Mouse (Mus musculus): ENCODE results near the gene Plekhg5. TPM values are rescaled to one million over a fixed set of nuclear protein-coding genes. Genes with fewer than 3 reads are reported as not detected.
A peak's percentile ranks its signal among the peaks of the same experiment; 100 is the strongest.

Plekhg5 gene
- polyA plus RNA-seq, 1 experiment from 2014 or later: 11.9 TPM

GRCm38 (mm10) chr4:152119396-152120292 is 47.3 kb downstream of the Plekhg5 start:
- no peak overlapping the region for H3K27ac ChIP-seq
- H3K36me3 ChIP-seq: no peaks in the 10 kb centered on the region
- no peak overlapping the region for H3K9ac ChIP-seq
- WGBS: 10% methylated on average over 39 of the region's 39 CpGs
- no peaks in the 10 kb centered on the region for H3K9me3 ChIP-seq
- ATAC-seq (ENCODE audit: insufficient read depth, low FRiP score, low read depth): no peak
- H3K4me2 ChIP-seq: peak overlapping the region; percentile 41
- H3K27me3 ChIP-seq (replicated peaks): peaks cover 82% of the 10 kb centered on the region
- peaks cover 47% of the 10 kb centered on the region for H3K4me1 ChIP-seq
- H3K4me3 ChIP-seq (replicated peaks): peak overlapping the region; percentile 5; the same call in 1 of the 2 replicates

GRCm38 (mm10) chr4:152120311-152121182 is 48.2 kb downstream of the Plekhg5 start:
- Histone ChIP-seq H3K9ac (no peak overlapping the region), H3K4me1 (peaks cover 44% of the 10 kb centered on the region), H3K27me3 (replicated peaks) (peaks cover 85% of the 10 kb centered on the region), H3K36me3 (no peaks in the 10 kb centered on the region), H3K4me2 (peak overlapping the region; percentile 41), H3K27ac (no peak overlapping the region), H3K4me3 (replicated peaks) (peak overlapping the region; percentile 13; the same call in 1 of the 2 replicates), H3K9me3 (no peaks in the 10 kb centered on the region)
- WGBS: 3% methylated on average over 31 of the region's 31 CpGs
- no peak for ATAC-seq (ENCODE audit: insufficient read depth, low FRiP score, low read depth)

- Histone ChIP-seq H3K36me3 (no peaks in the 10 kb centered on the region), H3K9ac (no peak overlapping the region), H3K9me3 (no peaks in the 10 kb centered on the region), H3K4me3 (replicated peaks) (peak overlapping the region; percentile 13; the same call in 1 of the 2 replicates), H3K4me1 (peaks cover 44% of the 10 kb centered on the region), H3K27me3 (replicated peaks) (peaks cover 90% of the 10 kb centered on the region), H3K27ac (no peak overlapping the region), H3K4me2 (peak overlapping the region; percentile 41)
- WGBS: 4% methylated on average over 12 of the region's 12 CpGs
- ATAC-seq (ENCODE audit: insufficient read depth, low FRiP score, low read depth): no peak
These were observed 48.8 kb downstream of the Plekhg5 start for GRCm38 (mm10) chr4:152121183-152121505.

- Histone ChIP-seq H3K4me3 (replicated peaks) (no peak overlapping the region), H3K9ac (no peak overlapping the region), H3K36me3 (no peaks in the 10 kb centered on the region), H3K27ac (no peak overlapping the region), H3K9me3 (no peaks in the 10 kb centered on the region), H3K27me3 (replicated peaks) (peaks cover 93% of the 10 kb centered on the region), H3K4me2 (no peak overlapping the region), H3K4me1 (peaks cover 35% of the 10 kb centered on the region)
- no peak for ATAC-seq (ENCODE audit: insufficient read depth, low FRiP score, low read depth)
- WGBS: 30% methylated on average over 13 of the region's 13 CpGs
These were observed 52.2 kb downstream of the Plekhg5 start for GRCm38 (mm10) chr4:152124361-152124961.

GRCm38 (mm10) chr4:152125161-152126025 is 53.1 kb downstream of the Plekhg5 start:
- Histone ChIP-seq H3K27ac (no peak overlapping the region), H3K9me3 (no peaks in the 10 kb centered on the region), H3K36me3 (no peaks in the 10 kb centered on the region), H3K27me3 (replicated peaks) (peaks cover 93% of the 10 kb centered on the region), H3K4me1 (peaks cover 35% of the 10 kb centered on the region), H3K4me3 (replicated peaks) (peak overlapping the region; percentile 18), H3K9ac (no peak overlapping the region), H3K4me2 (peak overlapping the region; percentile 37)
- 24% methylated on average over 56 of the region's 56 CpGs for WGBS
- ATAC-seq (ENCODE audit: insufficient read depth, low FRiP score, low read depth): no peak

- no peak overlapping the region for H3K27ac ChIP-seq
- WGBS: 19% methylated on average over 65 of the region's 65 CpGs
- H3K4me2 ChIP-seq: peak overlapping the region; percentile 37
- H3K9ac ChIP-seq: no peak overlapping the region
- no peaks in the 10 kb centered on the region for H3K36me3 ChIP-seq
- peaks cover 93% of the 10 kb centered on the region for H3K27me3 ChIP-seq (replicated peaks)
- no peaks in the 10 kb centered on the region for H3K9me3 ChIP-seq
- ATAC-seq (ENCODE audit: insufficient read depth, low FRiP score, low read depth): no peak
- H3K4me3 ChIP-seq (replicated peaks): peak overlapping the region; percentile 18
- H3K4me1 ChIP-seq: peaks cover 35% of the 10 kb centered on the region
These were observed 54.0 kb downstream of the Plekhg5 start for GRCm38 (mm10) chr4:152126026-152126920.

GRCm38 (mm10) chr4:152127884-152128283 is 55.6 kb downstream of the Plekhg5 start:
- peaks cover 43% of the 10 kb centered on the region for H3K4me1 ChIP-seq
- WGBS: 83% methylated on average over 11 of the region's 11 CpGs

GRCm38 (mm10) chr4:152128784-152129183 is 56.5 kb downstream of the Plekhg5 start:
- H3K9ac ChIP-seq: no peak overlapping the region
- H3K9me3 ChIP-seq: no peaks in the 10 kb centered on the region
- WGBS: 50% methylated on average over 5 of the region's 5 CpGs
- H3K27ac ChIP-seq: no peak overlapping the region
- H3K27me3 ChIP-seq (replicated peaks): peaks cover 99% of the 10 kb centered on the region
- no peaks in the 10 kb centered on the region for H3K36me3 ChIP-seq
- H3K4me1 ChIP-seq: peaks cover 43% of the 10 kb centered on the region
- H3K4me3 ChIP-seq (replicated peaks): no peak overlapping the region
- ATAC-seq (ENCODE audit: insufficient read depth, low FRiP score, low read depth): no peak
- no peak overlapping the region for H3K4me2 ChIP-seq

More at GRCm38 (mm10) chr4:152127884-152128283, 55.6 kb downstream of the Plekhg5 start:
- H3K9me3 ChIP-seq: no peaks in the 10 kb centered on the region
- H3K4me2 ChIP-seq: no peak overlapping the region
- H3K27me3 ChIP-seq (replicated peaks): peaks cover 99% of the 10 kb centered on the region
- no peak overlapping the region for H3K27ac ChIP-seq
- no peak for ATAC-seq (ENCODE audit: insufficient read depth, low FRiP score, low read depth)
- H3K36me3 ChIP-seq: no peaks in the 10 kb centered on the region
- no peak overlapping the region for H3K4me3 ChIP-seq (replicated peaks)
- H3K9ac ChIP-seq: no peak overlapping the region

GRCm38 (mm10) chr4:152129395-152129930 is 57.2 kb downstream of the Plekhg5 start:
- H3K4me3 ChIP-seq (replicated peaks): no peak overlapping the region
- no peak for ATAC-seq (ENCODE audit: insufficient read depth, low FRiP score, low read depth)
- no peak overlapping the region for H3K4me2 ChIP-seq

More at GRCm38 (mm10) chr4:152129395-152129930, 57.2 kb downstream of the Plekhg5 start:
- WGBS: 41% methylated on average over 13 of the region's 13 CpGs
- H3K36me3 ChIP-seq: no peaks in the 10 kb centered on the region
- H3K9me3 ChIP-seq: no peaks in the 10 kb centered on the region
- H3K27me3 ChIP-seq (replicated peaks): peaks cover 95% of the 10 kb centered on the region
- no peak overlapping the region for H3K9ac ChIP-seq
- H3K27ac ChIP-seq: no peak overlapping the region
- H3K4me1 ChIP-seq: peaks cover 43% of the 10 kb centered on the region

Measured in stomach, embryonic 15.5 days (tissue).